Mouse (Mus musculus): ENCODE measurements around the gene Alkbh1. TPM values are rescaled to one million over a fixed set of nuclear protein-coding genes. Genes with fewer than 3 reads are reported as not detected.

The Alkbh1 gene
- polyA plus RNA-seq (2017; shearing (Covaris generic)): 68.3 TPM

DNA sequence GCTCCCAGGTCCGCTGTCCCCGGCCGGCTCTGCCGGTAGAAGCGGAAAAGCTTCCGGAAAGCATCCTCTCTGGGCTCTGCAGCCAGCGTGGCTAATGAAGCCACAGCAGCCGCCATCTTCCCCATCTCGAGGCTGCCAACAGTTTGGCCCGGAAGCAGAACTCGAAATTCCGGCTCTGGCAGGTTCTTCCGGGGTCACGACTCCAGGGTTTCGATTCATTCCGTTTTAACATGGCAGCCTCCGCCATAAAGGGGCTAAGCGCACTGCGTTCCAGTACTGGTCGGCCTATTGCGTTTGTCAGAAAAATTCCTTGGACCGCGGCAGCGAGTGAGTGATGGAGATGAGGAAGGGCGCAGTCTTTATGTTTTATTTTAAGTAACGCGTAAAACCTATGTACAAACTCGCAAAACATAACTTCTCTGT is at the start of gene Alkbh1, which contains the start of gene Slirp:
Gene Alkbh1, minus strand, starts transcription at position 318 of the 423 bp plus-strand sequence.
Gene Slirp, plus strand, starts transcription at position 197 of the 423 bp plus-strand sequence.

DNA sequence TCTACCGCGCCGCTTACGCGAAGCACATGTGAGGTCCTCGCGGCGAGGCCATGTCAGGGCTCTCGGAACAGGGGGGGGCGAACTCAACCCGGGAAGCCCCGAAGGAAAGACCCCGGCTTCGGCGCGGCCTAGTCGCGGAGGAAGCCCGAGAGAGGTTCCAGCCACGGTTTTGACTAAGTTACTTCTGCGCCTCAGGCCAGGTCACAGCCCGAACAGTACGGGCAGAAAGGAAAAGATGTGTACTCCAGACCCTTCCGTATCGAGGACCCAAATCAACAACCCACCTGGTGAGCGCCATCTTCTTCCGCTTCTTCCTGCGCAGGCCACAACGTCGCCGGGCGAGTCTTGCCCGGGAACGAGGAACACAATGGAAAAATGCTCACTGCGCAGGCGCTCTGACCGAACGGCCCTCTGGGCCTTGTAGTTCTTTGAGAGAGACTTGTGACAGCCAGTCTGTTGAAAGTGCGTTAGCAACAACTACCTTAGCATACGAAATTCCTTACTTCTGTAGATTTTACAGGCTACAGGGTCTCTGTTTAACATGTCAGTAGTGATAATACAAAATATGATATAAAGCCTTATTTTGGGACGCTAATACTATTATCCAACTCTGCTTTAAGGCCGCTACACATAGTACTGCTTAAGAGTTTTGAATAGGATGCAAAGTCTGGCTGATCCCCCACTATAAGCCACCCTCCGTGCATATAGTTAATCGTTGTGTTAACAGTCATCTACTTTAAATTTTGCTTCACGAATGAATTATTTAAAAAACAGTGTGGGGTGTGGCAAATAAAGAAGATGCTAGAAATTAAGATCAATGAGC is 28.4 kb upstream of the Alkbh1 start, which contains the start of gene Snw1:
Gene Snw1, minus strand, starts transcription at position 311 of the 823 bp plus-strand sequence.

DNA sequence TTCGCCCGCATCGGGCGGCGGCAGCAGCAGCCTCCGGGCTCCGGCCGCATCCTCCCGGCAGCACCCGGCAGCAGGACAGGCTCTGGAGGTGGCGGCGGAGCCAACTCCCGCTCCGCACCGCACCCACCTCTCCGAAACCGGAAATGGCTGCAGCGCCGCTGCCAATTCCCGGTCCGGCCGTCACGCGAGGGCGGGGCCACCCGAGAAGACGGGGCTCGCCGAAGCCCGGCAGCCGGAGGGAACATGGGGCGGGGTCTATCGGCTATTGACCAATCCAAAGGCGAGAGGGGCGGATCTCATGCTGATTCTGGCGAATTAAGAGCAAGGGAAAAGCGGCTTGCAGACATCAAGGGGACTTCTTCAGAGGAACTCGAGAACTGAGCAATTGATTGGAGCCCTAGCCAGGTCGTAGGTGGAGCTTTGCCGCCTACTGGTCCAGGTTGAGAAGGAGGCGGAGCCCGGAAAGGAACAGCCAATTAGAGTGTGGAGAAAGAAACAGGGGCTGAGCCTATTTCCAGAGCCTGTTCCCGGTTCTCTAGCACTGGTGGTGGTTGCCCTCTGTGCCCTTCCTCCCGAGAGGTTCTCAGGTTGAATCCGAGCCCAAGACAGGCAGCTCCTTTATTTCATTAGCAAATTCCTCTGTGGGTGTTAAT is 55.6 kb downstream of the Alkbh1 start, which contains the start of gene Sptlc2:
Gene Sptlc2, minus strand, starts transcription at position 234 of the 653 bp plus-strand sequence.

Other genes with a start within 250 kb of the Alkbh1 start
- 2.4 TPM for gene Samd15, start 244.3 kb downstream of the Alkbh1 start, polyA plus RNA-seq (2017; shearing (Covaris generic))
- 7.9 TPM for gene Tmed8, start 243.6 kb downstream of the Alkbh1 start, polyA plus RNA-seq (2017; shearing (Covaris generic))
- gene Noxred1, start 205.3 kb downstream of the Alkbh1 start, polyA plus RNA-seq (2017; shearing (Covaris generic)): 0.45 TPM
- gene Vipas39, start 177.8 kb downstream of the Alkbh1 start, polyA plus RNA-seq (2017; shearing (Covaris generic)): 19.8 TPM
- gene Ahsa1, start 177.5 kb downstream of the Alkbh1 start, polyA plus RNA-seq (2017; shearing (Covaris generic)): 153 TPM
- gene Ism2, start 144.3 kb downstream of the Alkbh1 start, polyA plus RNA-seq (2017; shearing (Covaris generic)): not detected
- 138 TPM for gene Sptlc2, start 55.7 kb downstream of the Alkbh1 start, polyA plus RNA-seq (2017; shearing (Covaris generic))
- 46.1 TPM for gene Slirp, start 121 bp downstream of the Alkbh1 start, polyA plus RNA-seq (2017; shearing (Covaris generic))
- gene Snw1, start 28.3 kb upstream of the Alkbh1 start, polyA plus RNA-seq (2017; shearing (Covaris generic)): 181 TPM
- gene Gm5788, start 50.7 kb upstream of the Alkbh1 start, polyA plus RNA-seq (2017; shearing (Covaris generic)): 1.1 TPM
- 0.22 TPM for gene Gm8300, start 70.3 kb upstream of the Alkbh1 start, polyA plus RNA-seq (2017; shearing (Covaris generic))
- gene Oog1, start 158.7 kb upstream of the Alkbh1 start, polyA plus RNA-seq (2017; shearing (Covaris generic)): not detected
- gene Gm4027, start 174.9 kb upstream of the Alkbh1 start, polyA plus RNA-seq (2017; shearing (Covaris generic)): not detected
- gene Gm16381, start 200.6 kb upstream of the Alkbh1 start, polyA plus RNA-seq (2017; shearing (Covaris generic)): 0.95 TPM

All from effector memory CD4-positive, alpha-beta T cell, adult 7 months (primary cell).